Mouse (Mus musculus): ENCODE results near the gene Smarca4. TPM values are rescaled to one million over a fixed set of nuclear protein-coding genes. Genes with fewer than 3 reads are reported as not detected.
"Not testable (repeated sequence)": the region's sequence is repeated elsewhere in the genome, so short reads cannot be mapped to it uniquely, and the experiment has no call there.

Smarca4 gene
- total and polyA plus RNA-seq, 2 experiments: 13.1 to 15.2 TPM

DNA sequence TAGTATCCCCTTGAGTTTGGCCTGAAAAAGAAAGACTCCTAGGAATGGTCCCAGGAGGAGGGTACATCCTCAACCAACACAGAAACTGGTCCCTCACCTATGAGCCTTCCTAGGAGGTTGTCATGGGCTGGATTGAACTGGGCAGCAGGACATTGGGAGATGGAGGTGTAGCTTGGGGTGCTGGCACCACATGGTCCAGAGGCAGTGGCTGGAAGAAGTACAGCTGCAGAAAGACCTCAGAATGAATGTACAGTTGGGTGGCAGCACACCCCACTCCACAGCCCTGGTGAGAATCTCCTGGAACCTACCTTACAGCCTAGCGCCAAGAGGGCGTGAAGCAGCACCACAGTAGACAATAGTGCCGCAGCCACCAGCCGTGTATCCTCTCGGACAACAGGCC is 26.4 kb upstream of the Smarca4 start:
- Histone ChIP-seq H3K4me3 (ENCODE audit: insufficient read depth, low read depth, low read length) (no peak overlapping the region), H3K36me3 (ENCODE audit: control insufficient read depth, insufficient read depth, low read length) (peaks cover 11% of the 10 kb centered on the region; the same call in 1 of the 2 replicates), H3K4me1 (ENCODE audit: control insufficient read depth, insufficient read depth, low read length) (peaks cover 15% of the 10 kb centered on the region), H3K27ac (replicated peaks; ENCODE audit: insufficient read depth, low read depth, low read length) (no peak overlapping the region), H3K79me2 (ENCODE audit: control insufficient read depth, insufficient read depth, low read length) (peaks cover 8% of the 10 kb centered on the region; the same call in 1 of the 2 replicates), H3K27me3 (ENCODE audit: control insufficient read depth, insufficient read depth, low read length) (no peaks in the 10 kb centered on the region), H3K9ac (ENCODE audit: low read depth, low read length) (no peak overlapping the region)
- DNase-seq (ENCODE audit: extremely low read depth, low read depth, low spot score): no peak
- TF ChIP-seq CTCF (IDR thresholded peaks at IDR 0.05; ENCODE audit: low read depth, low read length): no peak
- TF ChIP-seq POLR2A (IDR thresholded peaks at IDR 0.05; ENCODE audit: extremely low read depth, insufficient read depth, low read length): no peak
- 94% methylated on average over 5 of the region's 5 CpGs for WGBS

GRCm38 (mm10) chr9:21591127-21591830 is 24.7 kb upstream of the Smarca4 start:
- 81% methylated on average over 6 of the region's 6 CpGs for WGBS
- no peak for DNase-seq (ENCODE audit: extremely low read depth, low read depth, low spot score)
- H3K9ac ChIP-seq (ENCODE audit: low read depth, low read length): no peak overlapping the region
- no peaks in the 10 kb centered on the region for H3K27me3 ChIP-seq (ENCODE audit: control insufficient read depth, insufficient read depth, low read length)
- H3K4me1 ChIP-seq (ENCODE audit: control insufficient read depth, insufficient read depth, low read length): peaks cover 15% of the 10 kb centered on the region
- H3K36me3 ChIP-seq (ENCODE audit: control insufficient read depth, insufficient read depth, low read length): peaks cover 14% of the 10 kb centered on the region; the same call in 1 of the 2 replicates
- TF ChIP-seq POLR2A (IDR thresholded peaks at IDR 0.05; ENCODE audit: extremely low read depth, insufficient read depth, low read length): no peak
- no peak for TF ChIP-seq CTCF (IDR thresholded peaks at IDR 0.05; ENCODE audit: low read depth, low read length)
- no peak overlapping the region for H3K4me3 ChIP-seq (ENCODE audit: insufficient read depth, low read depth, low read length)
- H3K27ac ChIP-seq (replicated peaks; ENCODE audit: insufficient read depth, low read depth, low read length): no peak overlapping the region
- peaks cover 8% of the 10 kb centered on the region; the same call in 1 of the 2 replicates for H3K79me2 ChIP-seq (ENCODE audit: control insufficient read depth, insufficient read depth, low read length)

DNA sequence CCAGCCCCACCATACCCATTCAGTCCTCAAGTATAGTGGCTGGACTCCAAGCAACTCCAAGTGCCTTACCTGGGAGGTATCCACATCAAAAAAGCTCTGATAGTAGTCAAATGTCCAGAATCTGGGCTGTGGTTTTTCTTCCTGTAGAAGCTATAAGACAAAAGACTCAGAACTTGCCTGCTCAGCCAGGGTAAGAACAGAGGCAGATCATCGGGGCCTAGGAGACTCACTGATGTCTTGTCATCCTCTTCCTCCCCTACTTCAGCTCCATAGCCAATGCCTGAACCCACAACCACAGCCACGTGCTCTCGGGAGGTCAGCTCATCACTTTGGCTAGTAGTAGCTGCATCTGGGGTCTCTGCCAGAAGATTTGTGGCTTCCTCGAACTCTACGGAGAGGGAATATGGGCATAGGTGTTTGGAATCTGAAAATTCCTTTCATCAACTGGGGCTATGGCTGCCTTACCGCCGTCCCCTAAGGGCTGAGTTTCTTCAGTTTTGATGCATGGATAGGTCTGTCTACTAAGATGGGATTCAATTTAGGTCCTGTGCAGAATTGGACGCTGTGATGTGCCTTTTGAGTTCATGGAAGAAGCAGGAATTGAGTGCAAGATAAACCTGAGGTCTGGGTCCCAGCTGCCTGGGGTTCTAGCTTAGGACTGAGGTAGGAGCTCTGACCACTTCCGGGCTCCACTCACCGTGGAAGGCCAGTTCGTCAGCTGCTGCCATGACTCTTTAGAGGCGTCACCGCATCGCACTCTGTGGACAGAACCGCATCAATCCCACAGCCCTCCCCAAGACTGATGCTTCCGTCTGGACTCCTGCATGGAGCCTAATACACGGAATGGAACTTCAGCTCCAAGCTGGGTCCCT is 23.9 kb upstream of the Smarca4 start:
- H3K36me3 ChIP-seq (ENCODE audit: control insufficient read depth, insufficient read depth, low read length): peaks cover 10% of the 10 kb centered on the region; the same call in 1 of the 2 replicates
- H3K9ac ChIP-seq (ENCODE audit: low read depth, low read length): peak overlapping the region; percentile 82
- TF ChIP-seq CTCF (IDR thresholded peaks at IDR 0.05; ENCODE audit: low read depth, low read length) (no peak), POLR2A (IDR thresholded peaks at IDR 0.05; ENCODE audit: extremely low read depth, insufficient read depth, low read length) (no peak)
- DNase-seq (ENCODE audit: extremely low read depth, low read depth, low spot score): no peak
- H3K79me2 ChIP-seq (ENCODE audit: control insufficient read depth, insufficient read depth, low read length): peaks cover 8% of the 10 kb centered on the region; the same call in 1 of the 2 replicates
- H3K4me1 ChIP-seq (ENCODE audit: control insufficient read depth, insufficient read depth, low read length): peaks cover 15% of the 10 kb centered on the region
- peak overlapping the region; percentile 29; the same call in 1 of the 2 replicates for H3K27ac ChIP-seq (replicated peaks; ENCODE audit: insufficient read depth, low read depth, low read length)
- H3K27me3 ChIP-seq (ENCODE audit: control insufficient read depth, insufficient read depth, low read length): no peaks in the 10 kb centered on the region
- H3K4me3 ChIP-seq (ENCODE audit: insufficient read depth, low read depth, low read length): peak overlapping the region; percentile 96
- 14% methylated on average over 17 of the region's 17 CpGs for WGBS

DNA sequence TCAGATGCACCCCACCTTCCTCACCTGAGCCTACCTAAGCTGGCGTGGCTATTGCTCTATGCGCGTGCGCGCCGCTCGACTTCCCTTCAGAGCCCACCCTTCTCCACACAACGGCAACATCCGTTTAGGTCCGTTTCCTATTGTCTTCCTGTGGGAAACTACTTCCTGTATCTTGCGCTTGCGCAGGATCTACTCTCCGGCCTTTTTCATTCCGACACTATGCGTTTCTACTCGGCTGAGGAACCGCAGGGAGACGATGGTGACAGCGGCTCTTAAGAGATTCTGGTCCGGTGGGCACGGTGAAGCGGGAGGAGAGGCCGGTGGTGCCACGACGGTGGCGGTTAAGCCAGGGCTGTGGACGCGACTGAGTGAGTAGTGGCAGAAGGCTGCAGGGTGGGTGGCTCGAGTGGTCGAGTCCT is 23.3 kb upstream of the Smarca4 start, which contains the start of the genes Timm29 and Yipf2:
TSS of gene Timm29 (plus strand) at position 20 of the 419 bp plus-strand sequence.
TSS of gene Yipf2 (minus strand) at position 126 of the 419 bp plus-strand sequence.
- Histone ChIP-seq H3K27me3 (ENCODE audit: control insufficient read depth, insufficient read depth, low read length) (no peaks in the 10 kb centered on the region), H3K4me3 (ENCODE audit: insufficient read depth, low read depth, low read length) (peak within 1 kb of the TSS; percentile 96), H3K4me1 (ENCODE audit: control insufficient read depth, insufficient read depth, low read length) (peaks cover 15% of the 10 kb centered on the region), H3K9ac (ENCODE audit: low read depth, low read length) (peak within 1 kb of the TSS; percentile 96), H3K27ac (replicated peaks; ENCODE audit: insufficient read depth, low read depth, low read length) (peak within 1 kb of the TSS; percentile 81), H3K36me3 (ENCODE audit: control insufficient read depth, insufficient read depth, low read length) (peaks cover 10% of the 10 kb centered on the region; the same call in 1 of the 2 replicates), H3K79me2 (ENCODE audit: control insufficient read depth, insufficient read depth, low read length) (peaks cover 8% of the 10 kb centered on the region; the same call in 1 of the 2 replicates)
- WGBS: under 1% methylated on average over 30 of the region's 30 CpGs
- TF ChIP-seq POLR2A (IDR thresholded peaks at IDR 0.05; ENCODE audit: extremely low read depth, insufficient read depth, low read length) (peak; percentile 56; the same call in 1 of the 2 replicates), CTCF (IDR thresholded peaks at IDR 0.05; ENCODE audit: low read depth, low read length) (peak; percentile 10; the same call in 1 of the 2 replicates)
- peak; percentile 92 for DNase-seq (ENCODE audit: extremely low read depth, low read depth, low spot score)

DNA sequence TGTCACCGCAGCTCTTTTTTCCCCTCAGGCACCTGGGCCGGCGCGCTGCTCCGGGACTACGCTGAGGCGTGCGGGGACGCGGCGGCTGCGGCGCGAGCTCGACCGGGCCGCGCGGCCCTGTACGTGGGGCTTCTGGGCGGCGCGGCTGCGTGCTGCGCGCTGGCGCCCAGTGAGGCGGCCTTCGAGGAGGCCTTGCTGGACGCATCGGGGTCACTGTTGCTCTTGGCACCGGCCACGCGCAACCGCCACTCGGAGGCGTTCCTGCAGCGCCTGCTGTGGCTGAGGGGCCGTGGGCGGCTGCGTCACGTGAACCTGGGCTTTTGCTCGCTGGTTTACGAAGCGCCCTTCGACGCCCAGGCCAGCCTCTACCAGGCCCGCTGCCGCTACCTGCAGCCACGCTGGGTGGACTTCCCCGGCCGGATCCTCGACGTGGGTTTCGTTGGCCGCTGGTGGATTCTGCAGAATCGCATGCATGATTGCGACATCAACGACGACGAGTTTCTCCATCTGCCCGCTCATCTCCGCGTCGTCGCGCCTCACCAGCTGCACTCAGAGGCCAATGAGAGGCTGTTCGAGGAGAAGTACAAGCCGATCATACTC is 22.7 kb upstream of the Smarca4 start:
- H3K9ac ChIP-seq (ENCODE audit: low read depth, low read length): peak overlapping the region; percentile 96
- H3K4me1 ChIP-seq (ENCODE audit: control insufficient read depth, insufficient read depth, low read length): peaks cover 15% of the 10 kb centered on the region
- TF ChIP-seq POLR2A (IDR thresholded peaks at IDR 0.05; ENCODE audit: extremely low read depth, insufficient read depth, low read length): no peak
- no peak for TF ChIP-seq CTCF (IDR thresholded peaks at IDR 0.05; ENCODE audit: low read depth, low read length)
- H3K27me3 ChIP-seq (ENCODE audit: control insufficient read depth, insufficient read depth, low read length): no peaks in the 10 kb centered on the region
- peaks cover 10% of the 10 kb centered on the region; the same call in 1 of the 2 replicates for H3K36me3 ChIP-seq (ENCODE audit: control insufficient read depth, insufficient read depth, low read length)
- peaks cover 8% of the 10 kb centered on the region; the same call in 1 of the 2 replicates for H3K79me2 ChIP-seq (ENCODE audit: control insufficient read depth, insufficient read depth, low read length)
- DNase-seq (ENCODE audit: extremely low read depth, low read depth, low spot score): peak; percentile 62
- peak overlapping the region; percentile 96 for H3K4me3 ChIP-seq (ENCODE audit: insufficient read depth, low read depth, low read length)
- H3K27ac ChIP-seq (replicated peaks; ENCODE audit: insufficient read depth, low read depth, low read length): peak overlapping the region; percentile 81
- WGBS: under 1% methylated on average over 69 of the region's 69 CpGs

- not testable (repeated sequence) for H3K27ac ChIP-seq (replicated peaks; ENCODE audit: insufficient read depth, low read depth, low read length); H3K9ac ChIP-seq (ENCODE audit: low read depth, low read length); H3K79me2 ChIP-seq (ENCODE audit: control insufficient read depth, insufficient read depth, low read length); DNase-seq (ENCODE audit: extremely low read depth, low read depth, low spot score); H3K27me3 ChIP-seq (ENCODE audit: control insufficient read depth, insufficient read depth, low read length); H3K4me3 ChIP-seq (ENCODE audit: insufficient read depth, low read depth, low read length); H3K36me3 ChIP-seq (ENCODE audit: control insufficient read depth, insufficient read depth, low read length)
- peaks cover 15% of the 10 kb centered on the region for H3K4me1 ChIP-seq (ENCODE audit: control insufficient read depth, insufficient read depth, low read length)
- WGBS: 72% methylated on average over 8 of the region's 8 CpGs
These were observed 21.6 kb upstream of the Smarca4 start for GRCm38 (mm10) chr9:21594350-21594749.

All from liver, adult 2 months (tissue).